Mouse (Mus musculus) c-Kit-positive CD71-negative TER-119-negative erythroid progenitor cells, embryonic 14.5 days (primary cell): Measurements from ENCODE around the gene Rnf225.
"Not testable (repeated sequence)": the region's sequence is repeated elsewhere in the genome, so short reads cannot be mapped to it uniquely, and the experiment has no call there.

Source experiments
- DNase-seq: peaks from one replicate; pipeline ENCODE4 v3.0.0-alpha.2; 2013; ENCODE audit warnings: low read depth

Rnf225 gene

DNA sequence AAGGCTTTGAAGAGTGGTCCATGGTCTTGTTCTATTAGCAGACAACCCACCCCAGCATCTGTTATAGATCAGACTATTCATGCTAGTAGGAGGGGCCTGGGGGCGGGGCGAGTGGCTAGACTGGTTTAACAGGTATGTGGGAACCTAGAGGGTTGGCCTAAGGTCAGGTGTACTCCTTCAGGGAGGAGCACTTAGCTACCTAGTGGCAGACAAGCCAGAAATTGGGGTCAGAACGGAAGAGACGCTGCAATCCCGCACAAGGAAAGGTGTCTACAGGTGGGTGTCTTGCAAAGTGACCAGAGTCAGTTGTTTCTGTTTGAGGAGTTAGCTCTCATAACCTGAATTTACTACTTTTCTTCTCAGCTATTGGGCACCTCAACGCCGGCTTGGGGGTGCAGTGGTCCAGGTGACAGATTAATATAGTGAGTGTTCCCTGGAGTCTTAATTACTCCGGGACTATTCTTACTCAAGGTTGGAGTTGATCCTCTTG, at the start of gene Rnf225:
TSS of gene Rnf225 (plus strand) at position 226 of the 490 bp plus-strand sequence.
- DNase-seq, result no peak

DNA sequence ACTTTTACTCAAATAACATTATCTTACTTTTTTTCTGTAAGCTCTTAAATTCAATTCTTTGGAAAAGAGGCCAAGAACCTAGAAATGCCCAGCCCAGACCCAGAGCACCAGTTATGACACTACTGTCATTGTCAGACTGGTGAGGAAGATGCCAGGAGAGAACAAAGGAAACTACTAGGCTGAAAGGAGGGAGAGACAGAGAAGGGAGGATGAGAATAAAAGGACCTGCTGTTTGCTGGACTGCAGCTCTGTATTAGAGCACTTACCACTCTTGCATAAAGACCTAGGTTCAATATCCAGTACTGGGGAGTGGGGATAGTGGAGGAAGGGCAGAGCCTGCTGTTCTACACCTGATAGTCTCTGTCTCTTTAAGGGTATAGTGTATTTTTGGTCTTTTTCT, 47.2 kb upstream of the Rnf225 start:
- DNase-seq, result no peak

DNA sequence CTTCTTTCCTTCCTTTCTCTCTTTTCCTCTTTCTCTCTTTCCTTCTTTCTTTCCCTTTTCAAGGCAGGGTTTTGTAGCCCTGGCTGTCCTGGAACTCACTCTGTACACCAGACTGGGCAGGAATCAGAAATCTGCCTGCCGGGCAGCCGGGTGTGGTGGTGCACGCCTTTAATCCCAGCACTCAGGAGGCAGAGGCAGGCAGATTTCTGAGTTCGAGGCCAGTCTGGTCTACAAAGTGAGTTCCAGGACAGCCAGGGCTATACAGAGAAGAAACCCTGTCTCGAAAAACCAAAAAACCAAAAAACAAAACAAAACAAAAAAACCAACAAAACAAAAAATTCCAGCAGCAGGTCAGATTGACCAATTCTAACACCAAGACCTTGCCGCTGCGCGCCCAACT, 46.7 kb upstream of the Rnf225 start:
- not testable (repeated sequence) for DNase-seq

DNA sequence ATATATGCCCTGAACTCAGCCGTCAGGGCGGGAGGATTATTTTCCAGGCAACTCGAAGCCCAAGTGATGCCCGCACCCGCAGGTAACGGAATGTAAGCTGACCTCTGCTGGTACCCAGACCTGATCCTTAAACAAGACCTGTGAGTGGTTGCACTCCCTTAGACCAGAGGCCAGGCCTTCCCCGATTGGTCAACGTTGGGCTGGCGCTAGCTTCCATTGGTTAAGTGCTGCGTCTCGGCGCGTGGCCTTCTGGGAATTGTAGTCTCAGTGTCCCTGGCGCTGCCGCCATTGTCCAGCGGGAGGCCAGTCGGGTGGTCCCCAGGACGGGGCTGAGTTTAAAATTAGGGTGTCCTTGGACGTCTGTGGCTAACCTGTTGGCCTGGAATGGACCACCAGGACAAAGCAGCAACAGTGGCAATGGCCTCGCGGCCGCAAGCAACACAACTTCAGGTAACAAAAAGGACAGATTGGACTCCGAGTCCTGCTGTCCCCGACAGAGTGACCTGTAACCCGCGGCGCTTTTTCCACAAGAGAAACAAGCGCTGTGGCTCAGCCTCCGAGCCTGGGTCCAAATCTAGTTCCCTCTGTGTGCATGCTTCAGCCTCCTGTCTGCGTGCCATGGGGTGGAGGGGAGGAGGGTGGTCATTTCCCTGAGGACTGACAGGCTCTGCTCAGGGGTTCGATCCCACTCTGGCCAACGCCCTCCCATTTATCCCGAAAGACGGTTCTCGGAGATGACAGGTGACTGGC, 46.1 kb upstream of the Rnf225 start, which contains the start of gene Zfp128:
TSS of gene Zfp128 (plus strand) at position 267 of the 750 bp plus-strand sequence.
- DNase-seq, result peak; percentile 92

DNA sequence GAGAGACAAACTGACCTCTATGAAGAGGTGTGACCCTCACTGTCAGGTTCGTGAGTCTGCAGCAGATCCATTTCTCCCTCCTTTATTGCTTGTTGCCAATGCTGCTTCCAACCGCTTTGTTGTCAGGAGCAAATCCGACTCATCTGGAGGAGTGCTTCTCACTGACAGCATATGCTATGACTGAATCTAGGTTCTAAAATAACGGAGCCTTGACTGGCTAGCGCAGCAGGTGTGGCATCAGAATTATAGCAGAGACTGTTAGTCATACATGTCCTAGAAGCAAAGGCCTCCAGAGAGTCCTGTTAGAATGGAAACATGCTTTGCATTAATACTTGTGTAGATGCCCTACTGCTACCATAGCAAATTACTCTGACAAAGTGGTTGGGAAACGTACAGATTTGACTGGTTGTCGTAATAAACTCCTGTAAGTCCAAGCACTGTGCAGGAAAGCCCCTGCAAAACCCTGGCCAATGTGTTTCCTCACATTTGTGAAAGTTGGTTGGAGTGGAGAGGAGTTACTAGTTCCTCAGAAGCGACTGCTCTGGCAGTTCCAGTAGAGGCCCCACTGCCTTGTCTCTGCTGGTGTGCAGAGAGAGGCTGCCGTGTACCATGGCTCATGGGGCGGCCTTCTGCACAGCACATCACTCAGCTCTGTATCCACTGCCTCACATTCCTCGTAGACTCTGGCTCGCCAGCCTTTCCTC, 40.5 kb upstream of the Rnf225 start:
- DNase-seq, result no peak

DNA sequence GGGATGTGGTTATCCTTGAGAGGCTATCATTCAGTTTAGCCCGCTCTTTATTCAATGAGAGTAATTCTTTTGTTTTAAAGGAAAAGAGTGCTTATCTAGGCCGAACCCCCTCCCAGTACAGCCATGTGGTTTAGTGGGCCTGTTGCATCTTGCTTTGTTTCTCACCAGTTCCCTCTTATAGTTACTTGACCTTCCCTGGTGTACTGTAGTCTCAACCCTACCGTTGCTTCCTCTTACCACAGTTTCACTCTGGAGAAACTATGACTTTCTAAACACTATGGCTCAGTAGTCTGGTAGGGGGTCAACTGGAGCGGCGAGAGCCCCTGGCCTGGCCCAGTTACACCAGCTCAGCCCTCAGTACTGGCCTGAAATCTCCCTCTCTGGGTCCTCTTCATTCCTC, 39.6 kb upstream of the Rnf225 start:
- DNase-seq, result no peak

DNA sequence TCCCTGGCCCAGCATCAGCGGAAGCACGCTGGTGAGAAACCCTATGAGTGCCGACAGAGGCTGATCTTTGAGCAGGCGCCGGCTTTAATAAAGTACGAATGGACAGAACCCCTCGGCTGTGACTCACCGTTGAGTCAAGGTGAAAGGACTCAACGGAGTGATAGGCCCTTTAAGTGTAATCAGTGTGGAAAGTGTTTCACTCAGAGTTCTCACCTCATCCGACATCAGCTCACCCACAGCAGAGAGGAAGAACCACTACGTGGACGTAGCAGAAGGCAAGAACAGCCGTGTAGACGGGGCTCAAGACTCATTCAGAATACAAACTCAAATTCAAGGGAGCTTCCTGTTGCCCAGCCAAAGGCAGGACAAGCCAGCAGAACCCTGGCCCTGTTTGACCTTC, 36.3 kb upstream of the Rnf225 start:
- no peak for DNase-seq

DNA sequence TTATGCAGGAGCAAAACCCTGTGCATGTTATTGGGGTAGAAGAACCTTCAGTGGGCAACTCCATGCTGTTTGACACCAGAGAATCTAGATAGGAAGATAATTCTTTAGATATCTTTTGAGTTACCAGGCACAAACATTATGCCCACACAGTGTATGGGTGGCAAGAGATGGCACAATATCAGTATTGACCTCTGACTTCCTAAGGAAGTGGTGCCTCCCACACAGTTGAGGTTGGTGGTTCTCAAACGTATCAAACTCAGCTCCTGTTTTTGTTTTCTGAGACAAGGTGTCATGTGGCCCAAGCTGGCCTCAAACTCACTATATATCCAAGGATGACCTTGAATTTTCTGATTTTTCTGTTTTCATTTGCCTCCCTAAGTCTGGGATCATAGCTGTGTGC, 35.9 kb upstream of the Rnf225 start:
- DNase-seq, result no peak

DNA sequence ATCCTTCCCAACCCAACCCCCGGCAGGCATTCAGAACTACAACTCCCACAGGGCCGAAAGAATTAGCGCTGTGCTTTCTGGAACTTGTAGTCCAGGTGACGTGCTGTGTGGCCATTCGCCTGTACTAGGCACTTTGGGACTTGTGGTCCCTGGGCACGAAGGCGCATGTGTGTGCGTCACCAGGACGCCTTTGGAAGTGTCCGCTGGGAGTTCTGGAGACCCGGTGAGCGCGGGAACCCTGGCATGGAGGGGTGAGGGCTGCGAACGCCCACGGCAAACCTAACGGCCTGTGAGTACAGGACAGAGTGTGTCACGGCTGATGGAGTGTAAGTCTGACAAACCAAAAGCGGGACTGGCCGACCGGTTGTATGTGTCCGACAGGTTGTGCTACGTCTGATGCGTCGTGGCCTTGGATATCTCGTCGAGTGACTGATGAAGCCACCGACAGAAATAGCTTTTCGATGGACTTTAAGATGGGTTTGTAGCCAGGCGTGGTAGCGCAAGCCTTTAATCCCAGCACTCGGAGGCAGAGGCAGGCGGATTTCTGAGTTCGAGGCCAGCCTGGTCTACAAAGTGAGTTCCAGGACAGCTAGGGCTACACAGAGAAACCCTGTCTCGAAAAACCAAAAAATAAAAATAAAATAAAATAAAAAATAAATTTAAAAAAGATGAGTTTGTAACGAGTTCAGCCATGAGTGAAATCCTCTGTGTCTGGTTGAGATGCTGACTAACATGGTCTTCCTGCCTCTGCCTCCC, 29.4 kb upstream of the Rnf225 start, which contains the start of gene Zscan22:
TSS of gene Zscan22 (plus strand) at position 161 of the 756 bp plus-strand sequence.
- peak; percentile 79 for DNase-seq

DNA sequence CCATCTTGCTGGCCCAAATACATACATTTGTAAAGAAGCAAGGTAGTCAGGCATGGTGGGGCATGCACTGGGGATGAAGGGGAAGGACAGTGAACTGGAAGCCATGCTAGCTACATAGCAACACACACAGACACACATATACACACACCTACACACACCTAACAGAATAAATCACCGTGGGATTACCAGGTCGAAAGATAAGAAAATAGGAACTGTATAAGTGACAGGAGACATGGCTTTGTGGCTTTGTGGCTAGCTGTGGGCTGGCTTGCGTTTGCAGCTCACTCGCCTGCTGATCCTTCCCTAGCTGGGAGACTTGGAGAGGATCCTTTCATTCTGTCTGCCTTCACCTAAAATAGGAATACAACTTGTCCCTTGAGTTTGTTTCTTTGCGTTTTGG, 25.7 kb upstream of the Rnf225 start:
- DNase-seq, result no peak

DNA sequence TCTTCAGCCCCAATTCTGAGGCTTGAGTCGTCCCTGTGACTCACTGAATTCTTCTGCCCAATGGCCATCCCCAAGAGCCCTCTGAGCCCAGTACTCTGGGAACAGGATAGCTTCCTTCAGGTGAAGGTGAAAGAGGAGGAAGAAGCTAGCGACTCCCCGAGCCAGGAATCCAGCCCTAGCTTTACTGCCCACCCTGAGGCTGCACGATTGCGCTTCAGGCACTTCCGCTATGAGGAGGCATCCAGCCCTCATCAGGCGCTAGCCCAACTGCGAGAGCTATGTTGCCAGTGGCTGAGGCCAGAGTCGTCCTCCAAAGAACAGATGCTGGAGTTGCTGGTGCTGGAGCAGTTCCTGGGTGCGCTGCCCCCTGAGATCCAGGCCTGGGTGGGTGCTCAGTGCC, 23.6 kb upstream of the Rnf225 start:
- DNase-seq, result no peak

DNA sequence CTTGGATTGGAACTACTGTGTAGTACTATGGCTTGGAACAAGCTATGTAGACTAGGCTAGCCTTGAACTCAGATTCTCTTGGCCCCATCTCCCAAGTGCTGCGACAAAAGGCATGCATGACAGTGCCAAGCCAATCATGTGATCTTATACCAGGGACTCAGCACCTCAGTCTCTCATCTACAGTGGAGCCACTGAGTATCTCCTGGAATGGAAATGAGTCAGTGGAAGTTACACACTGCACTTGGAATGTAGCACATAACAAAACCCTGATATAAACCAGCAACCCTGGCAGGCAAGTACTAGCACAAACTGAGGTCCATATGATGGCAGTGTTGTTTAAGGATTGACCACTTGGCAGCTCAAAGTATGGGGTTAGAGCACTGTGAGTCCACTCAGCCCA, 22.1 kb upstream of the Rnf225 start:
- no peak for DNase-seq

DNA sequence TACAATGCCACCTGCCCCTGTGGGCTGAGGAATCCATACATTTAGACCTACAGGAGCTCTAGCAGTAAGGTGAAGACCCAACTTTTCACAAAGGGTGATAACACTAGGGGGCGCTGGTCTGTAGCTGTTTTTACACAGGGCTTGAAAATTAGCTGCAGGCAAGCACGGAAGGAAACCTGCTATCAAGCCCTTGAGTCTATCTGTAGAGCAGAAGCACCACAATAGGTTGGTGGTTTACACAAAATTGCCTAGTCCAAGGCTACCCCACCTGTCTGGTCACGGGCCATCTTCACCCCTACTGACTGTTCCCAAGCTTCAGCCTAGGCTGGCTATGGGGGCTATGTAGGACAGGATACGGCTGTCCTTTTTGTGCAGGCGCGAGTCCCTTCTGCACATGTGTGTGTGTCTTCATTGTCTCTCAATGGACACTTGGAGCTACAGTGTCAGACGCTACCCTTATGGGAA, 17.7 kb upstream of the Rnf225 start:
- peak; percentile 92 for DNase-seq

DNA sequence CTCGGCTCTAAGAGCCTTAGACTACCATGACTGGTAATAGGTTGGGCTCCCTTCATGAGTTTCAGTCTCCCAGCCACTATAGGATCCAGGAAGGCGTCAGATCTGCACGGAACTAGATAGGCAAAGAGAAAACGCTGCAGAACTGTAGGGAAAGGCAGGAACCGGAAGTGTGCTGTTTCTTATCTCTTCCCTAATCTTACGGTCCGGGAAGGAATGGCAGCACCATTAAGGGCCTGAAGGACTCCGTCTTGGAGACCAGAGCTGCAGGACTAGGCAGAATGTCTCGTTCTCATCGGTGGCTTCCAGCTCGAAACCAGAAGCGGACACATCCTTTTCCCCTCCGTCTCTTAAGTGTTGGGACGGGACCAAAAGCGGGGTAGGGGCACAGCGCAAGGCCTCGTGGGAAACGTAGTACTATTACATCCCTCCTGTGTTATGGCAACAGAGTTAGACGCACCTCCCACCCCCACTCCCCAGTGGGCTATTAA, 17.0 kb upstream of the Rnf225 start:
- DNase-seq, result peak; percentile 54

DNA sequence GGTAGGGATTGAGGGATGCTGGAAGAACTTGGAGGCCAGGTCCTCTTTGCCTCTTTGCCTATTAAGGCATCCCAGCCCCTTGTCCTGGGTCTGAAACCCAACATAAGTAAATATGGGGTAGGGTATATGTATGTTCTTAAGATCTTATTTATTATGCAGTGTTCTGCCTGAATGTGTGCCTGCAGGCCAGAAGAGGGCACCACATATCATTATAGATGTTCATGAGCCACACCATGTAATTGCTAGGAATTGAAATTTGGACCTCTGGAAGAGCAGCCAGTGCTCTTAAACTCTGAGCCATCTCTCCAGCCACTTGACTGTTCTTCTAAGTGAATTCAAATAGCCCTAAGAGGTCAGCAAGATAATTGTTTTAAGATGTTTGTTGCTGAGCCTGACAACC, 13.7 kb upstream of the Rnf225 start:
- DNase-seq, result no peak

DNA sequence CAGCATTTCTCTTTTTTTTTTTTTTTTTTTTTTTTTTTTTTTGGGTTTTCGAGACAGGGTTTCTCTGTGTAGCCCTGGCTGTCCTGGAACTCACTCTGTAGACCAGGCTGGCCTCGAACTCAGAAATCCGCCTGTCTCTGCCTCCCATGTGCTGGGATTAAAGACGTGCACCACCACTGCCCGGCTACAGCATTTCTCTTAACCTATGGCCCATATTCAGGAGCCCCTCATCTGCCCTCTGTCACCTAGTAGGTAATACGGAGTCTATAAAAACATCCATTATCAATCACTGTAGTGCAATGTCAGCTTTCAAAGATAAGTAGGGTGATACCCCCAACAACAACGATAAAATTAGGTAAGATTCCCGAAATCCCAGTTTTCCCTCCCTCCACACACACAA, 6.7 kb upstream of the Rnf225 start:
- not testable (repeated sequence) for DNase-seq

DNA sequence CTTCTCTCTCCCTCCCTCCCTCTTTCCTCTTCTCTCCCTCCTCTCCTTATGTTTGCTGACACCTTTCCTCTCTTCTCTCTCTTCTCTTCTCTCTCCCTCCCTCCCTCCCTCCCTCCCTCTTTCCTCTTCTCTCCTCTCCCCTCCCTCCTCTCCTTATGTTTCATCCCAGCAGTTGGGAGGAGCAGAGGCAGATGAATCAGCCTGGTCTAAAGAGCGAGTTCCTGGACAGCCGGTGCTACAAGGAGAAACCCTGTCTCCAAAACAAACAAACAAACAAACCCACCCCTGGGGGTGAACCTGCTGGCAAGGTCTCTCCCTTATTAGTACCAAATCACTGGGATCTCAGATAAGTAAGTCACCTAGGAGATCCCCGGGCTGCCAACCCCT, 5.9 kb upstream of the Rnf225 start:
- DNase-seq, result no peak

DNA sequence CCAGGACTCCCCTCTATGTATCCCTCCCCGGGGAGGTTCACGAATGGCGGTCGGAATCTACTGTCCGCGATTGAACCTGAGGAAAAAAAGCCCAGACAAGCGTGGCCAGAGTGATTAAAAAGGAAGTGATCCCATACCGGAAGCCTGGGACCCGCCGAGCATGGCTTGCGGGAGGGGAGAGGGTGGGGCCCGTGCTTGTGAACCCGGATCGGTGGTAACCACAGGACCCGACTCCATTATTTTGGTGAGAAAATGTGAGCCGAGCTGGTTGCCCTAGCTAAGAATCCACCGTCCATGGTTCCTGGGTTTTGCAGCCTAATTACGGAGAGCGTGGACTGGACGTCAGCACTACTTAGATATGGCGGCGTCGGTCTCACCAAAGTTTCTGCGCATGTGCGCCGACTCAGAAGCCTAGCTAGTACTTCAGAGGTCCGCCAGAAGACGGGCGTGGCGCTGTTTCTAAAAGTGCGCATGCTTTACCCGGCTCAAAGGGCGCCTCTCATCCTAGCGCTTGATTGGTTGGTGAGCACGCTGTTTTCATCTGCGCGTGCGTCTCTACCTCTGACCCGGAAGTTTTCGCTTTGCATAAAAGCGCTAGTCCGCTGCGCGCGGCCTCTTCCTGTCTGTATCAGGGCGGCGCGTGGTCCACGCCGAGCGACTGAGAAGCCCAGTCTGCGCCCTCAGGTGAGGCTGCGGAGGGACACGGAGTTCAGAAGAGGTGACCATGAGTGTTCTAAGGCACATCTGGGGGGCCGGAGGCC, 5.3 kb upstream of the Rnf225 start, which contains the start of gene Rps5:
TSS of gene Rps5 (plus strand) at position 586 of the 761 bp plus-strand sequence.
- peak; percentile 98 for DNase-seq

DNA sequence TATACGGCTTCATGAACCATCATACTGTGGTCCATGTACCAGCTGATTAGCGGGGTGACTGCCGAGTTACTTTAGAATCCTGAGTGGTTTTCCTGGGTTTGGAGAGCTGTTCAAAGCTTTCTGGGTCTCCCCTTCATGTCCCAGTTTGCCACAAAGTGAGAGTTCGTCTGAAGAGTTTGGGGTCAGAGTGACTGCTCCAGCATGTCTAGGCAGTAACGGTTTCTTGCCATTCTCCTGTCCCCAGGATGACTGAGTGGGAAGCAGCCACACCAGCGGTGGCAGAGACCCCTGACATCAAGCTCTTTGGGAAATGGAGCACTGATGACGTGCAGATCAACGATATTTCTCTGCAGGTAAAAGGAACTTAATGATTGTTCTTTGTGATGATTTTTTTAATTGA, 4.5 kb upstream of the Rnf225 start:
- DNase-seq, result no peak

DNA sequence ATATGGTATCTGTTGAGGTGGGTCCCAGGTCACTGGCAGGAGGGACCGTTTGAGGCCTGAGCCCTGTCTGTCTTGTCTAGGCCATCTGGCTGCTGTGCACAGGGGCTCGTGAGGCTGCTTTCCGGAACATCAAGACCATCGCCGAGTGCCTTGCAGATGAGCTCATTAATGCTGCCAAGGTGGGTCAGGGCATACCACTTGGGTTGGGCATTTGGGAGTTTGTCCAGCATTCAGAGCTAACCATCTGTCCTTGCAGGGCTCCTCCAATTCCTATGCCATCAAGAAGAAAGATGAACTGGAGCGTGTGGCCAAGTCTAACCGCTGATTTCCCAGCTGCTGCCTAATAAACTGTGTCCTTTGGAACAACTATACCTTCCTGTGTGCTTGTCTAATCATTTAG, 900 bp upstream of the Rnf225 start:
- no peak for DNase-seq
